Mouse (Mus musculus): Measurements from ENCODE around the gene Tfap4.
A peak's percentile ranks its signal among the peaks of the same experiment; 100 is the strongest.
"Not testable (repeated sequence)": the region's sequence is repeated elsewhere in the genome, so short reads cannot be mapped to it uniquely, and the experiment has no call there.

Gene Tfap4

GRCm38 (mm10) chr16:4551885-4552284, 7.8 kb downstream of the Tfap4 start:
- no peak for DNase-seq

DNA sequence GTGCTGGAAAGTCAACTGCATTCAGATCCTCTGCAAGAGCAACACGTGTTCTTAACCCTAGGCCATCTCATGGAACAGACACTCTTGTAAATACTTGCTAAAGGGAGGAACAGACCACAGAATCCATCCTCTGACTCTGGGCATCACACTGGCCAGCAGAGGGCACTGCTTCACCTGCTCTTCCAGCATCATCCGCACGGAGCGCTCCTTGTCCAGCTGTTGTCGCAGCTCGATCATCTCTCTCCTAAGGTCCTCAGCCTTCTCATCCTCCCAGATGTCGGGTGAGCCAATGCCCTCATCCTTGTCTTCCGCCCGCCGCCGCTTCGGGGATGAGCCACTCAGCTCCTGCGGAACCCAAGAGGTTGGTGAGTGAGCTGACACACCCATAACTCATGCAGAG, 8.6 kb downstream of the Tfap4 start:
- peak; percentile 87 for DNase-seq

DNA sequence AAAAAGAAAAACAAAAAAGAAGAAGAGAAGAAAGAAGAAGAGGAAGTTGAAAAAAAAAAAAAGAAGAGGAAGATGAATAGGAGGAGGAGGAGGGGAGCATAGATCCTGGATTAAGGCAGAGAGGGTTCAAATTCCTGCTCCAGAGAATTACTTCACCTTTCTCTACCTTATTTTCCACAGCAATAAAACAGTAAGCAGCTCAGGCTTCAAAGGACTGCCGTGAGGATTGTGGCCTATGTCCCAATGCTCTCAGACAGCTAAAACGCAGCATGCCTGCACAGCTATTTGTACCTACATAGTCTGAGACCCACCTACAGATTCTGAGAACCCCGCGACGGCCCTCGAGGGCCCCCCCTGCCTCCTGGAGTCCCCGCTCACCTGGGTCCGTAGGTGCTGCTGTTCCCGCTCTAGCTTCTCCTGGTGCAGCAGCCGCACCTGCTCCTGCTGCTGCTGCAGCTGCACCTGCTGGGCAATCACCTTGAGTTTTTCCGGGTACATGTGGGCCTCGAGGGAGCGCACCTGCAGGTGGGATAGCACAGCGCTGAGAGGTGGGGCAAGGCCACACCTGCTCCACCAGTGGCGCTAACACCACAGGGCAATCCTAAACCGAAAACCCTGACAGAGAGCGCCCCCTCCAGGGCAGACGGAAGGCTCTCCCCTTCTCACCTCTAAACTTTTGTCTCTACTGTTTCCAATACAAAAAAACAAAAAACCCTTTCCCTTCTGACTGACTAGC, 10.5 kb downstream of the Tfap4 start:
- no peak for DNase-seq

DNA sequence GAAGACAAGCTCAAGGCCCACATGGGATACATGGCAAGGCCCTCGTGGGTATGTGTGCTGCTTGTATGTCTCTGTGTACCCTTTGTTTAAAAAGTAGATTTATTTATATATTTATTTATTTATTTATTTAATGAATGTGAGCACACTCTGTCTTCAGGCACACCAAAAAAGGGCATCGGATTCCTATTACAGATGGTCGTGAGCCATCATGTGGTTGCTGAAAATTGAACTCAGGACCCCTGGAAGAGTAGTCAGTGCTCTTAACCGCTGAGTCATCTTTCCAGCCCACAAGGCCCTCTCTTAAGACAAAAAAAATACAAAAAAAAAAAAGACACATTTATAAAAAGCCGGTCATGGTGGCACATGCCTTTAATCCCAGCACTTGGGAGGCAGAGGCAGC, 12.0 kb downstream of the Tfap4 start:
- DNase-seq = no peak

DNA sequence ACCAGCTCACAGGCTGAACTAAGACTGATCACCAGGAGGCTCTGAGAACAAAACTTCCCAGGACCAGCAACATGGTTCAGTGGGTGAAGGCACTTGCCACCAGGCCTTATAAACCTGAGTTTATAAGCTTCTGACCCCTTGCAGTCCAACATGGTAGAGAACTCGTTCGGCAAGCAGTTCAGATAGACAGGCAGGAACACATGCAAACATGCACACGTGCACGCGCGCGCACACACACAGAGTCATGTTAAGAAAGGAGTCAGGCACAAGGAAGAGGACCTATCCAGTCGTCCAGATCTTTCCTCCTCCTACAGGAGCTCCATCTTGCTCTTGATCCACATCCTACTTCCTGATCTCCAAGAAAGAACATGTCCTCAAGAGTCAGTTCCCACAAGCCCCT, 12.8 kb downstream of the Tfap4 start:
- no peak for DNase-seq

DNA sequence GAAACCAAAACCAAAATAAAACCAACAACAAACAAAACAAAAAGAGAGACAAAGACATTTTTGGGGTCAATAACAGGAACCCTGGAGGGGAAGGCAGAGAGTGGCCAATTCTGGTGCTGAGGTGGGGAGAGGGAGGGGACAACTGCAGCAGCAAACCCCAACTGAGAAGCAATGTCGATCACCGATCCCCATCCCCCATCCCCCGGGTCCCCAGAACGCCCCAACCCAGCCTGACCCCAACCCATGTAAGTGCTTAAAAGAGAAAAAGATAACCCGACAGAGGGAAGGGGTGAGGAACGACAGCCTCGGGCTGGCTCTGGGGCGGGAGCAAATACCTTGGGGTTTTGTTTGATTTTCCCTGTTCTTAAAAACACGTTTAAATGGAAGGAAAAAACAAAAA, 14.8 kb downstream of the Tfap4 start:
- no peak for DNase-seq

GRCm38 (mm10) chr16:4543266-4543665, 16.4 kb downstream of the Tfap4 start:
- no peak for DNase-seq

- DNase-seq = no peak
These were observed 17.3 kb downstream of the Tfap4 start for GRCm38 (mm10) chr16:4542236-4542774.

DNA sequence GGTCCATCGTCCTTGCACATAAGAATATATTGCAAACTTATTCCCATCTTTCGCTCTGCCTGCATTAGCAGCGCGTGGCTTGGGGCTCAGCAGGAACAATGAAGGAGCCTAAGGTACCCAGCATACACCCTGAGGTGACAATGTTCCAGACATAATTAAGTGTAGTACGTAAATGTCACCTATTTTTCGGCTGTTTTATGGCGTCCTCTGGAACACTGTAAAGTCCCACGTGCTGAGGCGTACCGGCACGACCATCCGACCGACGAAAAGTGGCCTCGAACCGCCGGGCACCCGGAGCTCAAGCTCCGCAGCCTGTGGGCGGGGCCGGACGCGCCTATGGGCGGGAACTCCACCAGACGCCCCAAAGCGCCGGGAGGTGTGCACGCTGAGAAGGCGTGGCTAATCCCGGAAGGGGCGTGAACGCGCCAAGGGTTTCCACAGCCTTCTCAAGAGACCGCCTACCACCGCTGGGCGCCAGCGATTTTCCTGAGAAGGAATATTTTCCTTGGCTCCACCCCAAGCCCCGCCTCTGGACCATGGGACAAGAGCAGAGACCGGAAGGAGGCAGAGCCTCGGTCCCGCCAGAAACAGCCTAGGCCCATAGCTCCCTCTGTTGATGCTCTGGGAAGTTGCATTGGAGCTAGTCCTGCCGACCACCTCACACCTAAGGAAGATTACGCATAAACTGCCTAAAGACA, 18.0 kb downstream of the Tfap4 start, which contains the start of gene Srl:
Gene Srl, minus strand, starts transcription at position 316 of the 698 bp plus-strand sequence.
- peak; percentile 100 for DNase-seq

DNA sequence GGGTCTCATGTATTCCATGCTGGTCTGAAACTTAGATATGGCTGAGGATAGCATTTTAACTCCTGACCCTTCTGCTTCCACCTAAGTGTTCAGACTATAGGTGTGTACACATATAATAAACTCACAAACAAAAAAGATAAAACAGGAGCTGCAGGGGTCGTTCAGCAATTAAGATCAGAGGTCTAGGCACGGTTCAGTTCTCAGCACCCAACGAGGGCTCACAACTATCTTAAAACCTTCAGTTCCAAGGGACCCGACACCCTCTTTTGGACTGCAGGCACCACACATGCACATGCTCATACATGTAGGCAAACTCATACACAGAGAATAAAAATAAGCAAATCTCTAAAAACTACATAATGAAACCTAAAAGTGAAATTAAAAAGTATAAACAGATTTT, 18.6 kb downstream of the Tfap4 start:
- DNase-seq = no peak

- DNase-seq = no peak
These were observed 19.4 kb downstream of the Tfap4 start for GRCm38 (mm10) chr16:4540064-4540775.

DNA sequence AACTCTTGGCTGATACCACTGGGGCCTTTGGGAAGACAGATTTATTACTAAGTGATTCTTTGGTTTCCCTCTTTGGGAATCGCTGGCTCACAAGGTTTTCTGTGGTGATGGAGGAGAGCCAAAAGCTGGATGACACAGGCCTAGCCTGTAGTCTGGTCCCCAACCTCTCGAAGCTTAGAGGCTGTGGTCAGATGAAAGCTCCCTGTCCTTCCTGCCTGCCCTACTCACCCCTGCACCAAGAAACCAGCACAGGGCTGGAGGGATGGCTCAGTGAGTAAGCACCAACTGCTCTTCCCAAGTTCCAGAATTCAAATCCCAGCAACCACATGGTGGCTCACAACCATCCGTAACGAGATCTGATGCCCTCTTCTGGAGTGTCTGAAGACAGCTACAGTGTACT, 20.1 kb downstream of the Tfap4 start:
- no peak for DNase-seq

- DNase-seq = no peak
These were observed 21.9 kb downstream of the Tfap4 start for GRCm38 (mm10) chr16:4537616-4538358.

DNA sequence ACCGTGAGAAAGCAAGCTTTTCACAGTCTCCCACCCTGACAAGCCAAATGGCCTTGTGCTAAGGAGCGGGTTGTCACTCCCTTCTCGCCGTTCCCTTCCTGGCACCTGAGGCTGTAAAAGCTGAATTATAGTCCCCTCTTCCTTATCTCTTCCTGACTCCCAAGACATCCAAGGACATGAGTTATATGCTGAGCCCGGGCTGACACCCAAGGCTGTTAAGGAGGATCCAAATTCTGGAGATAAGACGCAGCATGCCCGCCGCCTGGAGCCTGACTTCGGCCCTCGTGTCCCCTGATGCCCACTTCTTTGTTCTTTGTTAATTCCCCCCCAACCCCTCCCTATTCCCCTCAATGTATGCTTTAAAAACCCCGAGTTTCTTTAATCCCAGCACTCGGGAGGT, 32.3 kb downstream of the Tfap4 start:
- not testable (repeated sequence) for DNase-seq

DNA sequence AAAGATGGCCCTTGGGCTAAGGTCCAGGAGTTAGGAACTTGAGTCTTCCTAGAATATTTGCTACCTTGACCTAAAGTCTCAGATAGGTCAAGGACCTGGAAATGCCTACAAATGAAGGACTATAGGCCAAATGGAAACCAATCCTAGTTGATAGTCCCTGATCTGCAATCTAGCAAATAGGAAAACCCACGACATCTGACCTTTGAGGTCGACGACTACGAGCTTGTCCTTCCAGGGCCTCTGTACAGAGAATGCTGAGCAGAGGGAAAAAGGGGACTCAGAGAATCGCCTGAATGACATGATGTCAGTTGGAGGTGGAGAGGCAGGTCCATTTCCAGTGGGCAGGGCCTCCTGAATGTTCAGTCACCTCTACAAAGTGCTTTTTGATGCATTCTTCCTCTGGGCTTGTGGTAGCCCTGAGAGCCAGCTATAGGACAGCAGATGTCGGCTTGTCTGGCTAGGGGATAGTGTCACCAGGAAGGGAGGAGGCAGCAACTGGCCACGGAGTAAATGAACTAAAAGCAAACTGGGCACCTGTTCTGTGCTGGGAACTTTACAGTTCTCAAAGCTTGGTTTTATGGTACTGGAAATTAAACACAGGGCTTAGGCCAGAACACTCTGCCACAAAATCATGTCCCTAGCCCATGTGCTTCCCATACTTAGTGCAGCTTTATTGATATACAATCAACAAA, 36.2 kb downstream of the Tfap4 start:
- DNase-seq = no peak

GRCm38 (mm10) chr16:4522879-4523278, 36.8 kb downstream of the Tfap4 start:
- no peak for DNase-seq

DNA sequence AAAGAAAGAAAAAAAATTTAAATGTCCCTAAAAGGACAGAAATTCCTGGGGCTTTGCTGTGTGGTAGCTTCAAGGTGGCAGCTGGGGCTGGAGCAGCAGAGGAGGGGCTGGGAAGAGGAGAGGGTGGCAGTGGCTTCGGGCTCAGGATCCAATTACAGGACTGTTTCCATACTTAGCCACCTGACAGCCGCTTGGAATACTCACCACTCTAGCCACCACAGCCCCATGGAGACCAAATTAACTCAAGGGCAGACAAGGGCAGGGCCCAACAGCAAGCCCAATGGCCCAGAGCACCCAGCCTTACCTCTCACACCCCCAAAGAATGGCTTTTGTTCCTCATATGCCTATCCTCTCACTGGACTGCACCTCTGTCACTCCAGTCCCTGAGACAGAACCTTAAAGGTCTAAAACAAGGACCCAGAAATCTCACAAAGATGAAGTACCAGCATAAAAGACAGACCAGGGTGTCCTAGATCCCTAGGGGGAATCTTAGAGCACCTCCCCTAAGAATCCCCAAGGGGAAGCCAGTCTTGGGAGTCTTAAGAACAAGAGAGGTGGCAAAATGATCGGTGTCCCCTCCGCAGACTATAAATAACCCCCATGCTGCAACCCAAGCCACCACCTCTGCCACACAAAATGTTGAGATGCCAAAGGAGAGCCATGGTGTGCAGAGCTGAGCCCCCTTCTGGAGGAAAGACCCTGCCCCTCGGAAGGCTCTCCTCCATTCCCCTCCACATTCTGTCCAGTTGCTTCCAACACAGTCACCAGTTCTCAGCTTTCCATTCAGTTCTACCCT, 37.7 kb downstream of the Tfap4 start:
- DNase-seq = no peak

- DNase-seq = no peak
These were observed 38.5 kb downstream of the Tfap4 start for GRCm38 (mm10) chr16:4521074-4521667.

DNA sequence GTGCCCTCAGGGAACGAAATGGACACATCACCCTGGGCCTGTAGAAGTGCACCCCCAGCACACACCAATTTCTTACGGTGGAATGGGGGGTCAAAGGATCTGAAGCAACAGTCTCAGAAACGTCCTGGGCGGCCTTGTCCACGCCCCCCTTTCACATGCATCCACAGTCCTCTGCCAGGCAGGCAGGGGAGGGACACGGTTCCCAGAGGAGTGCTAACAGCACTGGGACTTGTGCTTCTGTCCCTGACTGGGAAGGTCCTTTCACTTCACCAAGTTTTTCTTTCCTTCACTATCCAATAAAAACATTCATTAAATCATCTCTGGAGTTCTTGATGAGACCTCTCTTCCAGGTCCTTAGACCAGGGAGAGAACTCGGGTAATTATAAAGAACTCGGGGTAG, 39.0 kb downstream of the Tfap4 start:
- DNase-seq = no peak

DNA sequence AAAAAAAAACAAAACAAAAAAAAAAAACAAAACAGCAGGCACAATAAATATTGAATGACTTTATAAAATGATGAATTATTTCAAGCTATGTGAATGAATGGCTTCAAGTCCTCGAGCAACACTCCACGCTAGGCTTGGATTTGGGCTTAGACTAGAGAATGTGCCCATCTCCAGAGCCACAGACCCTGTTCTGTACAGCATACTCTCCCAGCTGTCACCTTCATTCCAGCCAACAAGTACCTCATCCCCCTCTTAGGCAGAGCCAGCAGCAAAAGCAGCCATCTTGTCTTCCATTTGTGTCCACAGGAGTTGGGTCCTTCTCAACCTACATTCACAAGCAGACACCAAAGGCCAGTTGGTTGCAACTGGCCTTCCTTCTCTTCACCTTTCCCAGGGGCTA, 39.8 kb downstream of the Tfap4 start:
- no peak for DNase-seq

GRCm38 (mm10) chr16:4519157-4519556, 40.5 kb downstream of the Tfap4 start:
- no peak for DNase-seq

Measured in kidney, postnatal 10 days (tissue).